Mouse (Mus musculus) embryo, embryonic 11 days (tissue): ENCODE results near the gene Eno2.

Experiments
- DNase-seq: peaks from one replicate; pipeline ENCODE4 v3.0.0-alpha.2; 2015

Eno2 gene

DNA sequence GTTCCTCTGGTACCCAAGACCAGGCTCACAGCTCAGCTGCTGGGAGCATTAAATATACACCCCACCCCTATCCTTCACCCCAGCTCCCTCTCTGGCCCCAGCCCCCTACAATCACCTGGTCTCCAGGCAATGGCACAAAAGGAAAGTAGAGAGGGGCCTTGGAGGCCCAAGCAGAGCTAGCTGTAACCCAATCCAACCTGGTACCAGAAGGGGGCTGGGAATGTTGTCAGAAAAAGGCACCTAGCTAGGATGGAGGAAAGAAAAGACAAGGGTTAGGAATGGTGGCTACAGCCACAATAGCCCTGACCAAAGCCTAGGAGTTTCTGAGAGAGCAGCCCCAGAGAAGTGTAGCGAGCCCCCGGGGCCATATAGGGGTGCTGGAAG lies 10.6 kb downstream of the Eno2 start:
- DNase-seq: no peak

- peak; percentile 67 for DNase-seq
These were observed 11.3 kb downstream of the Eno2 start for GRCm38 (mm10) chr6:124757909-124758848.

- no peak for DNase-seq
These were observed 12.1 kb downstream of the Eno2 start for GRCm38 (mm10) chr6:124757351-124757880.

GRCm38 (mm10) chr6:124756652-124757350 lies 12.7 kb downstream of the Eno2 start:
- peak; percentile 88 for DNase-seq

DNA sequence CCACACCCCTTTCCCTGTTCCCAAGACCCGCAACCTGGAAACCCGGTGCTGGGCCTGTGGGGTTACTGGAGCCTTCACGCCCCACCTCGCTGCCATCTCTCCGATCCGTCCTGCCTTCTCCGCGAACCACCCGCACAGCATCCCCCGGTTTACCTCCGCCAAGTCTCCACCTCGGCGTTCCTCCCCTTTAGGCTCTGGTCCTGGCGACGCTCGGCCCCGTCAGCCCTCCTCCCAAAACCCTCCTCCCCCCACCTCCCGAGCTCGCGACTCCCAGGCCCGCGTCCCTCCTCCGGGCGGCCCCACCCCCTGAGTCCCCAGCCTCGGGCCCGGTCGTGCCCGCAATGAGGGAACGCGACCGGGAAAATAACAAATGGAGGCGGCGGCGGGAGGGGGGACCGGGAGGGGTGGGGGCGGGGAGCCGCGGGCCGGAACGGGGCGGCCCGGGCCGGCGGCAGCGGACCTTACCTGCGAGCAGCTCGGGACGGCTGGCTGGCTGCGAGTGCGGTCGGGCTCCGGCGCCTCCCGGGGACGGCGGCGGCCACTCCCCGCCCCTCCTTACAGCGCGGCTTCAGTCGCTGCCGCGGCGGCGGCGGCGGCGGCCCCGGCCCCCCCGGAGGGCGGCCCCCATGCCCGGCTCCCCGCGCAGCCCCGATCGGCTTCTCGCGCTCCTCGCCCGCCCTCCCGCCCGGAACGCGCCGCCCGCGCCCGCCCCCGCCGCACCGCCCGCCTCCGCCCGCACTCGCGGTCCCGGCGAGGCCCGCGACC lies 13.5 kb downstream of the Eno2 start, which contains the start of the genes Gm45234 and Atn1:
Gm45234 (minus strand) TSS at position 191 of the 765 bp plus-strand sequence.
Atn1 (minus strand) TSS at position 694 of the 765 bp plus-strand sequence.
- DNase-seq: peak; percentile 86

DNA sequence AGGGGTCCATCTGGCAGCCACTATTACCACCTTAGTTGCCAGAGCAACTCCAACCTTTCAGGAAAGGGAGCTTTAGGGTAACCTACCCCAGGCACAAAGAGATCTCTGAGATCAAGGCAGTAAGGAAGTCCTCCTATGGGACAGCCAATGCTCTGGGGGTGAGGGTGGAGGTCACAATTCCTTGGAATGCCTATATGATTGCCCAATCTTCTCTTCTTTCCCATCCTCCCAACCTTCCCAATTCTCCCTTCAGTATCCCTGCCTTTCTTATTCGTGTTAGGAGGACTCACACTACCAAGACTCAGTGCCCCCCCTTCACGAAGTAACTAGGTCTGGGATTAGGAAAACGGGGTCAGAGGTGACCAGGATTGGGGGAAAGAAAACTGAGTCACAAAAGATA lies 14.2 kb downstream of the Eno2 start:
- DNase-seq: no peak

- DNase-seq: no peak
These were observed 15.6 kb downstream of the Eno2 start for GRCm38 (mm10) chr6:124753861-124754260.

DNA sequence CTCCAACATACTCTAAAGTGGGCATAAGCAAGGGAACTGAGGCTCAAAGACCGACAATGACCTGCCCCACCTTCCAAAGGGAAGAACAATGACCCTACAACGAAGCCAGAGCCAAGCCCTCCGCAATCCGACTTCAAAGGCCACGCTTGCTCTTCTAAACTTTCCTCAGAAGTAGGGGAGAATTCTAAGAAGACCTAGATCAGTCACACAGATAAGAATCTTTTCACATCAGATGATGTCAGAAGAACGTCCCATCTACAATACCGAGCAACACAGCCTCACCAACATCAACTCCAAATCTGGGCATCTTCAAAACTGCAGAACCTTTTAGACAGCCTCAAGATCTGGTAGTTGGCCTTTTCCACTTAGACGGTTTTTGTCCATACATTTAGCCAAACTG lies 19.1 kb downstream of the Eno2 start:
- no peak for DNase-seq

- no peak for DNase-seq
These were observed 22.5 kb downstream of the Eno2 start for GRCm38 (mm10) chr6:124746654-124747632.

GRCm38 (mm10) chr6:124746296-124746605 lies 23.2 kb downstream of the Eno2 start:
- DNase-seq: no peak

GRCm38 (mm10) chr6:124745490-124746295 lies 23.8 kb downstream of the Eno2 start:
- DNase-seq: peak; percentile 99

DNA sequence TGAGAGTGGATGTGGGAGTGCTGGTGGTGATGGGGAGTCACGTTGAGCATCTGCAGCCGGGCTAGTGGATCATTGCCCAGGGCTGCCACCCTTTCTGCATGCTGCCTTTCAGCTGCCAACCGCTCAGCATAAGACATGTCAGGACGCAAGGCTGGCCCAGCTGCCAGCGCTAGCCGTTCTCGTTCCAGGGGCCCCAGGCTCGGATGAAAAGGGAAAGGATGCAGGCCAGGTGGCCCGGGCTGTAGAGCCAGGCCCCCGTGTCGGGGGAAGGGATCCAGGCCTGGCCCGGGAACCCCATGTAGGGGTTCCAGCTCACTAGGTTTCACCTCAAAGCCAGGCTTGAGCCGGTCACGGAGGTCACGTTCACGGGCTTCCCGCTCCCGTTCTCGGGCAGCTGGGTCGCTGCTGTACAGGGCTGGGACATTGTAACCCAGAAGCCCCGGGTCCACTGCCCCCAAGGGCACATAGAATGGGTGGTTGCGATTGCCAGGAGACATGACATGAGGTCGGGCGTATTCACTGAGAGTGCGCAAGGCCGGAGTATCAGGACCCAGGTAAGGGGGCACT lies 24.6 kb downstream of the Eno2 start:
- no peak for DNase-seq

DNA sequence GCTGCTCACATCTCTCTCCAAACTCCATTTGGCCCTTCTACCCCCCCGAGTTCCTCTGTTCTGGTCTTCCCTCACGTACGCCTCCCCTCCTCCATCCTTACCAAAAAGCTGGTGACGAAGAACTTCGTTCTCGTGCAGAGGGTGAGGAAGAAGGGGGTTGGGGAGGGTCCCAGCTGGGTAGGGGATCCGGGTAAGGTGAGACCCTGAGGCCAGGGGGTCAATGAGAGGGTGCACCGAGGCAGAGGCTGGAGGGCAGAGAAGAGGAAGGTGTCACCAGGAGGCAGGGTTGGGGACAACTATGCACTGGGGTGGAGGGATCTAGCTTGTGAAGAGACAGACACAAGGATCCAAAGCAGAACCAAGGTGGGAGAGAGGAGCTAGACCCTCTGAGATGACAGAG lies 25.8 kb downstream of the Eno2 start:
- no peak for DNase-seq

DNA sequence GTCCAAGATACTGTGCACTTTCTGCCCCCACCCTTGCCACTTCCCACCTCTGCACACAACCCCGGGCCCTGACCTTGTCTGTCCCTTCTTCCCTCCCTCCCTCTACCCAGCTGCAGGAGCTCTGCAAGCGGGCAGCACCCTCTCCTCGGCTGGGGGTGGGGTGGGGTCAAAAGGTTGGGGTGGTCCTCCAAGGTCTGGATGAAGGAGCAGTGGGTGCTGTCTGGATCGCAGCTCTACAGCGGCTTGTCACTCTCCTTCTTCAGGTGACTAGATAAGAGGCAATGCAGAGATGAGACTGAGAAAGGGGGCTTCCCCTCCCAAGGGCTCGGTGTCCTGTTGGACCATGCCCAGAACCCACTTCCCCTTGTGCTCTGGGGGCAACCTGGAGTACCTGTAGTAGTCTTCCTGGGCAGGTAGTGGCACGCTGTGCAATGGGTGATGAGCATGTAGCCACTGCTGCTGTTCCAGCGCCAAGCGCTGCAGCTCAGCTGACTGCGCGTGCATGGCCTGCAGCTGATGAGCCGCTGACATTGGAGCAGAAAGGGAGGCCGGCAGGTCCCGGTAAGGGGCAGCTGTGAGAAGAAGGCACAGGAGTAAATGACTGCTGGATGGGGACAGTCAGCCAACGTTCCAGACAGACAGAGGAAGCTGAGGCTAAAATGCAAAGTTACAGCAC lies 26.5 kb downstream of the Eno2 start:
- no peak for DNase-seq

DNA sequence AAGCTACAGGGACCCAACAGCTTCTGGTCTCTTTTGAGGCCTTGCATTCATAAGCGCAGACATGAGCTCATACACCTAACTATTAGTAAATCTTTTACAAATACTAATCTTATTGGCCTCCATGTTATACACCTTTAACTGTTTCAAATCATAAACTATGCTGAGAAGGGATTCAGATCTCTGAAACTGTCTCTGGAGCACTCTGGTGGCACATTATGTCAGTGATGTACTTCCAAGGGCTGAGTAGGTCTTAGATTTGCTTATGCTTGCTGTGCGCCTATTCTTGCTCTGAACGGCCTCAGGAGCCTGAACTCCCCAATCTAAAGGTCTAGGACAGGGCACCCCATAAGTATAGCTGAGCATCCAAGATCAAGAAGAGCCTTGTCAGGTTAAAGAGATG lies 27.6 kb downstream of the Eno2 start:
- DNase-seq: no peak

GRCm38 (mm10) chr6:124740888-124741761 lies 28.3 kb downstream of the Eno2 start, which contains the start of gene Grcc10:
Gene Grcc10, minus strand, starts transcription at chr6:124741374.
- DNase-seq: peak; percentile 97

DNA sequence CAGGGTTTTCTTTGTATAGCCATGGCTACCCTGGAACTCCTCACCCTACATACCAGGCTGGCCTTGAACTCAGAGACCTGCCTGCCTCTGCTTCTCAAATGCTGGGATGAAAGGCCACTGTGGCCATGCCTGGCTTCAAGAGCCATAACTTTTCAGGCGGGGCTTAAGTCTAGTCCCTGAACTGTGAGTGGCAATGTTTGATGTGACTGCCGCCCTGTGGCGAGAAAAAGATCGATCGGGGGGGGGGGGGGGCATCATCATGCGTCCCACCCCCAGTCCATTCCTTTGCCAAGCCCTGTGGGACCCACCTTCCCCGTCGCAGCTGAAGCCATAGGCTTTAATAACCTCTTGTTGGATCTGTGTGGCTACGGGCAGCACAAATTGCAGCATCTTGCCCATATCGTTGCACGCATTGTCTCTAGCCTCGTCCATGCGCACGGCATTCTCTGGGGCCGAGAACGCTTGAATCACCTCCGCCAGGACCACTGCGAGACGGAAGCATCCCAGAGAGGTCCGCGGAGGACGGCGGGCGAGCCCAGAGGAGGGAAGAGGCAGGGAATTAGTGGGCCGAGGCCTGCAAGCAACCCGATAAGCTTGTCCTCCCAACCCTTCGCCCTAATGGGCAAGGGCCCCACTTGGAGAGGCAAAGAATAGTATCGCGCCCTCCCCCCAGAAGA lies 29.1 kb downstream of the Eno2 start:
- peak; percentile 81 for DNase-seq

GRCm38 (mm10) chr6:124739231-124739796 lies 30.2 kb downstream of the Eno2 start:
- no peak for DNase-seq
